Mouse (Mus musculus) macrophage (primary cell): Measurements from ENCODE around the gene Leng1. TPM values are rescaled to one million over a fixed set of nuclear protein-coding genes. Genes with fewer than 3 reads are reported as not detected.
A peak's percentile ranks its signal among the peaks of the same experiment; 100 is the strongest.

Experiments used
- H3K27ac ChIP-seq: fragments of 350-480 bp; formaldehyde crosslinking; 2 replicates; pipeline ENCODE4 v1.9.0; 2021
- H3K36me3 ChIP-seq: fragments of 350-480 bp; formaldehyde crosslinking; 2 replicates; pipeline ENCODE4 v1.9.0; 2021; ENCODE audit errors: inconsistent target
- H3K4me3 ChIP-seq: fragments of 350-480 bp; formaldehyde crosslinking; 2 replicates; pipeline ENCODE4 v1.9.0; 2021; ENCODE audit errors: inconsistent target
- H3K79me2 ChIP-seq: fragments of 350-480 bp; formaldehyde crosslinking; 2 replicates; pipeline ENCODE4 v1.9.0; 2021; ENCODE audit errors: inconsistent target
- WGBS: methylation state at CpG from one replicate; pipeline ENCODE4 v1.1.7; 2026; ENCODE audit warnings: inconsistent platforms; ENCODE audit not compliant: missing documents; 5-methylcytosine and 5-hydroxymethylcytosine counted together
- polyA plus RNA-seq: library from polyadenylated mRNA; stranded (reverse); fragments of 250-400 nt; gene quantifications from 3 replicates; pipeline ENCODE4 v1.2.4, GENCODE M21; 2018; ENCODE audit warnings: inconsistent platforms

Leng1 gene
- polyA plus RNA-seq, 1 experiment from 2014 or later, result 21.9 TPM

- no peaks in the 10 kb centered on the region for H3K79me2 ChIP-seq
- no peak overlapping the region for H3K27ac ChIP-seq
- no peaks in the 10 kb centered on the region for H3K36me3 ChIP-seq
- 73% methylated on average over 3 of the region's 3 CpGs for WGBS
- no peak overlapping the region for H3K4me3 ChIP-seq
These were observed 9.5 kb upstream of the Leng1 start for GRCm38 (mm10) chr7:3675228-3675548.

GRCm38 (mm10) chr7:3674507-3675227, 9.0 kb upstream of the Leng1 start:
- Histone ChIP-seq H3K36me3 (no peaks in the 10 kb centered on the region), H3K27ac (no peak overlapping the region), H3K4me3 (no peak overlapping the region), H3K79me2 (no peaks in the 10 kb centered on the region)
- 75% methylated on average over 10 of the region's 10 CpGs for WGBS

- H3K4me3 ChIP-seq, result no peak overlapping the region
- no peak overlapping the region for H3K27ac ChIP-seq
- peaks cover 23% of the 10 kb centered on the region for H3K79me2 ChIP-seq
- peaks cover 8% of the 10 kb centered on the region; the same call in 1 of the 2 replicates for H3K36me3 ChIP-seq
- 44% methylated on average over 14 of the region's 14 CpGs for WGBS
These were observed 1.3 kb upstream of the Leng1 start for GRCm38 (mm10) chr7:3666921-3667391.

- H3K36me3 ChIP-seq, result peaks cover 29% of the 10 kb centered on the region
- peak overlapping the region; percentile 53 for H3K27ac ChIP-seq
- H3K79me2 ChIP-seq, result peaks cover 23% of the 10 kb centered on the region
- H3K4me3 ChIP-seq, result peak overlapping the region; percentile 79
- 29% methylated on average over 15 of the region's 15 CpGs for WGBS
These were observed 971 bp downstream of the Leng1 start for GRCm38 (mm10) chr7:3664524-3665214.

- H3K4me3 ChIP-seq, result no peak overlapping the region
- 100% methylated on average over 2 of the region's 14 CpGs for WGBS
These were observed 7.1 kb downstream of the Leng1 start for GRCm38 (mm10) chr7:3658578-3658977.

GRCm38 (mm10) chr7:3656966-3657365, 8.7 kb downstream of the Leng1 start:
- Histone ChIP-seq H3K79me2 (no peaks in the 10 kb centered on the region; the same call in 1 of the 2 replicates), H3K36me3 (peaks cover 90% of the 10 kb centered on the region), H3K4me3 (no peak overlapping the region), H3K27ac (no peak overlapping the region)
- WGBS, result 100% methylated on average over 4 of the region's 4 CpGs

More at GRCm38 (mm10) chr7:3658578-3658977, 7.1 kb downstream of the Leng1 start:
- peaks cover 83% of the 10 kb centered on the region for H3K36me3 ChIP-seq
- no peak overlapping the region for H3K27ac ChIP-seq
- peaks cover 8% of the 10 kb centered on the region for H3K79me2 ChIP-seq

GRCm38 (mm10) chr7:3646641-3647040, 19.0 kb downstream of the Leng1 start:
- peaks cover 47% of the 10 kb centered on the region for H3K79me2 ChIP-seq
- H3K27ac ChIP-seq, result no peak overlapping the region
- H3K36me3 ChIP-seq, result peaks cover 16% of the 10 kb centered on the region
- 63% methylated on average over 4 of the region's 4 CpGs for WGBS
- peak overlapping the region; percentile 58 for H3K4me3 ChIP-seq

GRCm38 (mm10) chr7:3646188-3646587, 19.5 kb downstream of the Leng1 start:
- WGBS, result 19% methylated on average over 8 of the region's 9 CpGs

GRCm38 (mm10) chr7:3645488-3646025, 20.1 kb downstream of the Leng1 start:
- H3K36me3 ChIP-seq, result peaks cover 17% of the 10 kb centered on the region; the same call in 1 of the 2 replicates
- WGBS, result under 1% methylated on average over 50 of the region's 58 CpGs
- H3K27ac ChIP-seq, result peak overlapping the region; percentile 78
- peaks cover 47% of the 10 kb centered on the region for H3K79me2 ChIP-seq
- peak overlapping the region; percentile 58 for H3K4me3 ChIP-seq

More at GRCm38 (mm10) chr7:3646188-3646587, 19.5 kb downstream of the Leng1 start:
- Histone ChIP-seq H3K36me3 (peaks cover 16% of the 10 kb centered on the region), H3K4me3 (peak overlapping the region; percentile 58), H3K79me2 (peaks cover 47% of the 10 kb centered on the region), H3K27ac (peak overlapping the region; percentile 42)

GRCm38 (mm10) chr7:3644672-3645487, 20.8 kb downstream of the Leng1 start, which contains the start of gene Cnot3:
Gene Cnot3, plus strand, starts transcription at chr7:3645268.
- Histone ChIP-seq H3K27ac (peak within 1 kb of the TSS; percentile 78), H3K36me3 (peaks cover 19% of the 10 kb centered on the region; the same call in 1 of the 2 replicates), H3K4me3 (peak within 1 kb of the TSS; percentile 58), H3K79me2 (peaks cover 42% of the 10 kb centered on the region)
- 0% methylated on average over 26 of the region's 58 CpGs for WGBS

- Histone ChIP-seq H3K4me3 (peak overlapping the region; percentile 41), H3K27ac (peak overlapping the region; percentile 46), H3K79me2 (peaks cover 37% of the 10 kb centered on the region), H3K36me3 (peaks cover 25% of the 10 kb centered on the region; the same call in 1 of the 2 replicates)
- 0% methylated on average over 11 of the region's 11 CpGs for WGBS
These were observed 21.3 kb downstream of the Leng1 start for GRCm38 (mm10) chr7:3644348-3644671.

- Histone ChIP-seq H3K27ac (peak overlapping the region; percentile 46), H3K4me3 (peak overlapping the region; percentile 41), H3K79me2 (peaks cover 32% of the 10 kb centered on the region), H3K36me3 (peaks cover 30% of the 10 kb centered on the region)
- 4% methylated on average over 9 of the region's 9 CpGs for WGBS
These were observed 21.8 kb downstream of the Leng1 start for GRCm38 (mm10) chr7:3643843-3644242.

- H3K4me3 ChIP-seq, result peak overlapping the region; percentile 41; the same call in 1 of the 2 replicates
- H3K36me3 ChIP-seq, result peaks cover 34% of the 10 kb centered on the region
- H3K27ac ChIP-seq, result peak overlapping the region; percentile 46
- 5% methylated on average over 5 of the region's 5 CpGs for WGBS
- peaks cover 28% of the 10 kb centered on the region for H3K79me2 ChIP-seq
These were observed 22.2 kb downstream of the Leng1 start for GRCm38 (mm10) chr7:3643412-3643811.

- Histone ChIP-seq H3K27ac (peak overlapping the region; percentile 76), H3K79me2 (peaks cover 59% of the 10 kb centered on the region), H3K36me3 (peaks cover 37% of the 10 kb centered on the region), H3K4me3 (peak overlapping the region; percentile 95)
- WGBS, result 53% methylated on average over 3 of the region's 3 CpGs
These were observed 35.2 kb downstream of the Leng1 start for GRCm38 (mm10) chr7:3630478-3630815.
